Mouse (Mus musculus) heart, embryonic 10.5 days (tissue): ENCODE results near the gene Cryab. TPM values are rescaled to one million over a fixed set of nuclear protein-coding genes. Genes with fewer than 3 reads are reported as not detected.
A peak's percentile ranks its signal among the peaks of the same experiment; 100 is the strongest.

Source experiments
- DNase-seq: peaks from one replicate; pipeline ENCODE4 v3.0.0-alpha.2; 2017; ENCODE audit warnings: low spot score
- H3K27ac ChIP-seq: fragments of 300-500 bp; sonication (generic); 2 replicates; pipeline ENCODE4 v1.5.1; 2016; ENCODE audit warnings: mild to moderate bottlenecking
- H3K27me3 ChIP-seq: fragments of 300-500 bp; sonication (generic); 2 replicates; pipeline ENCODE4 v1.6.1; 2016; ENCODE audit warnings: mild to moderate bottlenecking; ENCODE audit not compliant: poor library complexity, insufficient read depth, severe bottlenecking
- H3K36me3 ChIP-seq: fragments of 300-500 bp; sonication (generic); 2 replicates; pipeline ENCODE4 v1.6.1; 2016; ENCODE audit warnings: mild to moderate bottlenecking, moderate library complexity
- H3K4me1 ChIP-seq: fragments of 300-500 bp; sonication (generic); 2 replicates; pipeline ENCODE4 v1.6.1; 2016; ENCODE audit warnings: mild to moderate bottlenecking
- H3K4me3 ChIP-seq: fragments of 300-500 bp; sonication (generic); 2 replicates; pipeline ENCODE4 v1.5.1; 2016; ENCODE audit warnings: mild to moderate bottlenecking, moderate library complexity
- H3K9me3 ChIP-seq: fragments of 300-500 bp; sonication (generic); 2 replicates; pipeline ENCODE4 v1.6.1; 2016; ENCODE audit warnings: mild to moderate bottlenecking, moderate library complexity
- WGBS: fragments of 180-500 bp; shearing (Covaris S2); methylation state at CpG from one replicate; pipeline ENCODE4 v1.1.7; 2016; 5-methylcytosine and 5-hydroxymethylcytosine counted together
- polyA plus RNA-seq: library from polyadenylated mRNA; unstranded; fragments of >200 nt; fragmentation: Nextera tagmentation; extraction: Ambion mirVana; gene quantifications from 2 replicates; pipeline ENCODE4 v1.2.1, GENCODE M21; 2016

Gene Cryab
- polyA plus RNA-seq, 1 experiment from 2014 or later, result 483 TPM

- peak overlapping the region; percentile 91 for H3K27ac ChIP-seq
- H3K9me3 ChIP-seq, result no peaks in the 10 kb centered on the region
- peak overlapping the region; percentile 65 for H3K4me3 ChIP-seq
- DNase-seq, result no peak
- H3K36me3 ChIP-seq, result peaks cover 9% of the 10 kb centered on the region; the same call in 1 of the 2 replicates
- peaks cover 41% of the 10 kb centered on the region; the same call in 1 of the 2 replicates for H3K4me1 ChIP-seq
- H3K27me3 ChIP-seq, result no peaks in the 10 kb centered on the region
- 44% methylated on average over 6 of the region's 6 CpGs for WGBS
Observed at GRCm38 (mm10) chr9:50750706-50751105, 419 bp upstream of the Cryab start.

GRCm38 (mm10) chr9:50752054-50752602 lies 1.0 kb downstream of the Cryab start, which contains the start of gene Hspb2:
Gene Hspb2 (minus strand): TSS chr9:50752354.
- Histone ChIP-seq H3K27ac (peak within 1 kb of the TSS; percentile 91), H3K36me3 (peaks cover 21% of the 10 kb centered on the region), H3K9me3 (no peaks in the 10 kb centered on the region), H3K4me1 (peaks cover 31% of the 10 kb centered on the region; the same call in 1 of the 2 replicates), H3K27me3 (no peaks in the 10 kb centered on the region), H3K4me3 (peak within 1 kb of the TSS; percentile 65)
- peak; percentile 86 for DNase-seq
- 36% methylated on average over 14 of the region's 14 CpGs for WGBS

GRCm38 (mm10) chr9:50752784-50753615 lies 1.9 kb downstream of the Cryab start:
- WGBS, result 36% methylated on average over 17 of the region's 17 CpGs
- peak; percentile 94 for DNase-seq
- no peaks in the 10 kb centered on the region for H3K9me3 ChIP-seq
- H3K4me1 ChIP-seq, result peaks cover 27% of the 10 kb centered on the region; the same call in 1 of the 2 replicates
- peak overlapping the region; percentile 65 for H3K4me3 ChIP-seq
- H3K27ac ChIP-seq, result peak overlapping the region; percentile 91
- H3K36me3 ChIP-seq, result peaks cover 21% of the 10 kb centered on the region
- no peaks in the 10 kb centered on the region for H3K27me3 ChIP-seq

- peak overlapping the region; percentile 65 for H3K4me3 ChIP-seq
- no peak for DNase-seq
- H3K27me3 ChIP-seq, result no peaks in the 10 kb centered on the region
- peak overlapping the region; percentile 91 for H3K27ac ChIP-seq
- H3K9me3 ChIP-seq, result no peaks in the 10 kb centered on the region
- H3K36me3 ChIP-seq, result peaks cover 21% of the 10 kb centered on the region
- 22% methylated on average over 7 of the region's 7 CpGs for WGBS
- H3K4me1 ChIP-seq, result peaks cover 21% of the 10 kb centered on the region; the same call in 1 of the 2 replicates
Observed at GRCm38 (mm10) chr9:50753947-50754346, 2.8 kb downstream of the Cryab start.

- Histone ChIP-seq H3K27me3 (no peaks in the 10 kb centered on the region), H3K27ac (no peak overlapping the region), H3K9me3 (no peaks in the 10 kb centered on the region), H3K36me3 (peaks cover 21% of the 10 kb centered on the region), H3K4me3 (no peak overlapping the region), H3K4me1 (peaks cover 7% of the 10 kb centered on the region; the same call in 1 of the 2 replicates)
- WGBS, result 62% methylated on average over 5 of the region's 5 CpGs
- DNase-seq, result no peak
Observed at GRCm38 (mm10) chr9:50756711-50757110, 5.6 kb downstream of the Cryab start.

GRCm38 (mm10) chr9:50761520-50762243 lies 10.6 kb downstream of the Cryab start:
- no peaks in the 10 kb centered on the region for H3K9me3 ChIP-seq
- no peaks in the 10 kb centered on the region for H3K4me1 ChIP-seq
- WGBS, result 57% methylated on average over 6 of the region's 6 CpGs
- no peak overlapping the region for H3K4me3 ChIP-seq
- H3K27ac ChIP-seq, result no peak overlapping the region
- H3K36me3 ChIP-seq, result peaks cover 2% of the 10 kb centered on the region; the same call in 1 of the 2 replicates
- no peaks in the 10 kb centered on the region for H3K27me3 ChIP-seq
- DNase-seq, result no peak

- H3K9me3 ChIP-seq, result no peaks in the 10 kb centered on the region
- H3K27me3 ChIP-seq, result no peaks in the 10 kb centered on the region
- no peak overlapping the region for H3K4me3 ChIP-seq
- no peaks in the 10 kb centered on the region for H3K36me3 ChIP-seq
- H3K4me1 ChIP-seq, result peaks cover 5% of the 10 kb centered on the region
- 72% methylated on average over 1 of the region's 1 CpGs for WGBS
- H3K27ac ChIP-seq, result no peak overlapping the region
- DNase-seq, result no peak
Observed at GRCm38 (mm10) chr9:50763331-50763730, 12.2 kb downstream of the Cryab start.

- no peak for DNase-seq
- 7% methylated on average over 17 of the region's 17 CpGs for WGBS
- Histone ChIP-seq H3K27ac (peak overlapping the region; percentile 93), H3K36me3 (peaks cover 11% of the 10 kb centered on the region), H3K4me1 (peaks cover 13% of the 10 kb centered on the region), H3K9me3 (no peaks in the 10 kb centered on the region), H3K4me3 (peak overlapping the region; percentile 66), H3K27me3 (no peaks in the 10 kb centered on the region)
Observed at GRCm38 (mm10) chr9:50767531-50768106, 16.5 kb downstream of the Cryab start.

GRCm38 (mm10) chr9:50768107-50769002 lies 17.2 kb downstream of the Cryab start, which contains the start of gene Fdxacb1:
Gene Fdxacb1 (plus strand): TSS chr9:50768236.
- 4% methylated on average over 59 of the region's 59 CpGs for WGBS
- Histone ChIP-seq H3K4me1 (peaks cover 13% of the 10 kb centered on the region), H3K4me3 (peak within 1 kb of the TSS; percentile 66), H3K36me3 (peaks cover 11% of the 10 kb centered on the region), H3K9me3 (no peaks in the 10 kb centered on the region), H3K27me3 (no peaks in the 10 kb centered on the region), H3K27ac (peak within 1 kb of the TSS; percentile 93)
- DNase-seq, result peak; percentile 98

- Histone ChIP-seq H3K4me3 (no peak overlapping the region), H3K9me3 (no peaks in the 10 kb centered on the region), H3K27me3 (no peaks in the 10 kb centered on the region), H3K36me3 (peaks cover 11% of the 10 kb centered on the region), H3K4me1 (peaks cover 23% of the 10 kb centered on the region), H3K27ac (no peak overlapping the region)
- no peak for DNase-seq
- WGBS, result 72% methylated on average over 2 of the region's 2 CpGs
Observed at GRCm38 (mm10) chr9:50770011-50770410, 18.9 kb downstream of the Cryab start.

- no peak overlapping the region for H3K27ac ChIP-seq
- peaks cover 22% of the 10 kb centered on the region for H3K4me1 ChIP-seq
- DNase-seq, result no peak
- peak overlapping the region; percentile 85; the same call in 1 of the 2 replicates for H3K4me3 ChIP-seq
- H3K36me3 ChIP-seq, result peaks cover 26% of the 10 kb centered on the region
- H3K9me3 ChIP-seq, result no peaks in the 10 kb centered on the region
- H3K27me3 ChIP-seq, result no peaks in the 10 kb centered on the region
- WGBS, result 83% methylated on average over 4 of the region's 4 CpGs
Observed at GRCm38 (mm10) chr9:50774026-50774462, 22.9 kb downstream of the Cryab start.
